Mouse (Mus musculus) adrenal gland, postnatal 0 days (tissue): ENCODE measurements around the gene Ccdc18. TPM values are rescaled to one million over a fixed set of nuclear protein-coding genes. Genes with fewer than 3 reads are reported as not detected.

ENCODE experiments used
- polyA plus RNA-seq: library from polyadenylated mRNA; unstranded; fragments of >200 nt; fragmentation: Nextera tagmentation; extraction: Ambion mirVana; gene quantifications from 2 replicates; pipeline ENCODE4 v1.2.1, GENCODE M21; 2015

The Ccdc18 gene
- polyA plus RNA-seq: 4.2 and 4.9 TPM in 2 replicates

DNA sequence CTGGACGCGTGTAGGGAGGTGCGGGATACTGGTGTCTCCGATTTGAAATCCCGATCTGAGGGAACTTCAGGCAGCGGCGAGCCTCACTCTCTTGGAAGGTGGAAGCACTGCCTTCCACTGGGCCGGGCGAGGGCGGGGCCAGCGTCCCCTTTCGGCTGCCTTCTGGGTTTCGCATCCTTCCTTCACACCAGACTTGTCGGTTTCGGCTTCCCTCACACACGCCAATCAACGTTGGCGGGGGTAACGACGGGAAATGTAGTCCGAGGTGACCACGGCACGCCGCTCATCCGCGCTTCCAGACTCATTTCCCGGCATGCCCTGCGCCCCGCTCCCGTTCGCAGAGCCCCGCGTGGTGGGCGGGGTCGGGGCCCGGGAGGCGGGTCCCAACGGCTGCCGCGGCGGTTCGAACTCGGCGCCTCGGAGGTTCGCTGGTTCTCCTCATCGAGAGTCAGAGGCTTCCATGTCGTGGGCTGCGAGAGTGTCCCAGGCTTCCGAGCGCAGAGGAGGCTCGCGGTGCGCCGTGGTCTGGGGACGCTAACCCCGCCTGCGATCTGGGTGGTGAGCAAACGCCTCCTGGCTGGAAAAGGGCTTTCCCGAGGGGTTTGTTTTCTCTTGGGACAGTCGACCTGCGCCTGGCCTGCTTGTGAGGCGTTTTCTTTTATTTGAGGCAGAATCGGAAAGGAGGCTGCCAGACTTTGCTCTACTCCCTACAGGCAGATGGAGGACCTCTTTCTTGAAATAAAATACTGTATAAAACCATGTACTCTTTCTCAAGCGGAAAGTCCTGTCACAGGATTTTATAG, at the start of gene Ccdc18, which contains the start of gene Tmed5:
Gene Ccdc18 (plus strand): TSS at position 435 of the 803 bp plus-strand sequence.
Gene Tmed5 (minus strand): TSS at position 180 of the 803 bp plus-strand sequence.

DNA sequence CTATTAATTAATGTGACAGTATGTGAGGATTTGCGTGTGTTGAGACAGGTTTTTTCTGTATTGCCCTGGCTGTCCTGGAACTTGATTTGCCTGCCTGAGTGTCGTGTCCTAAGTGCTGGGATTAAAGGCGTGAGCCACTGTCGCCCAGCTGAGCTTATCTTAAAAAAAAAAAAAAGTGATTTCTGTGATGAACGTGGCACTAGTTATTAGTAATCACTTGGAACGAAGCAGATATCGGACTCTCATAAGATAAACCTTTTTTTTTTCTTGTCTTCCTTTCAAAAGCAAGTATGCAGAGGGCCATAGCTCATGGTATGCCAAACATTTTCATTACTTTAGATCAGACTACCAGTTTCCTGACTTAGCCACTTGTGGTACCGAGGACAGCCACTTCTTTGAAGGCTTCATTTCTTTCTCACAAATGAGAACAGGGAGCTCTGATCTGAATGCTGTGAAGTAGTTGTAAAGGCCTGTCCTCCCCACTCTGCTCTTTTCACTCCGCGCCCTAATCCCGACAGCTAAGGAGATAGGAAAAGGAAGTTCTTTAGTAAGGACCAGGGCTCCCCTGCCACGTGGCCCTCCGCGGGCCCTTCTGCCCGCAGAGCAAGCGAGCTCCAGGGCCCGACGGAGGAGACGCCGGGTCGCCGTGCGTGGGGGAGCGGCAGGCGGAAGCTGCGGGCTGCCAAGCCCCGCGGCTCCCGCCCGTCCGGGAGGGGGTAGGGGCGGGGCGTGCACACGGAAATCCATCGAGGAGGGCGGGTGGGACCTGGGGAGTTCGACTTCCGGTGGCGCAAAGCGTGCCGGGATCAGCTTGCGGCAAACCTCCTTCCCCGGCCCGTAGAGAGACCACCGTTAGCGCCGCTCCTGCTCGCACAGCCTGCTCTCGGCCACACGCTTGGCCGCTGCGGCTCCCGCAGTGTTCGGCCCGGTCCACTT, 135.7 kb downstream of the Ccdc18 start, which contains the start of gene Dr1:
Gene Dr1 (plus strand): TSS at position 771 of the 936 bp plus-strand sequence.

Other genes with a start within 250 kb of the Ccdc18 start
- 39.0 and 41.4 TPM in 2 replicates for gene Rpl5, start 232.4 kb upstream of the Ccdc18 start, polyA plus RNA-seq
- gene Fam69a, start 145.8 kb upstream of the Ccdc18 start, polyA plus RNA-seq: 14.5 and 20.8 TPM in 2 replicates
- 39.4 and 47.8 TPM in 2 replicates for gene Mtf2, start 67.2 kb upstream of the Ccdc18 start, polyA plus RNA-seq
- gene Tmed5, start 255 bp upstream of the Ccdc18 start, polyA plus RNA-seq: 29.4 and 32.0 TPM in 2 replicates
- gene Dr1, start 136.0 kb downstream of the Ccdc18 start, polyA plus RNA-seq: 27.8 and 33.8 TPM in 2 replicates
- gene Pigg, start 179.7 kb downstream of the Ccdc18 start, polyA plus RNA-seq: 2.6 and 5.1 TPM in 2 replicates
- gene Gm42517, start 235.0 kb downstream of the Ccdc18 start, polyA plus RNA-seq: 0.23 and 0.46 TPM in 2 replicates